Mouse (Mus musculus): ENCODE data around the gene Spen.

- TF ChIP-seq CTCF (IDR thresholded peaks at IDR 0.05) (no peak), EP300 (IDR thresholded peaks at IDR 0.05) (no peak)
Measured at GRCm38 (mm10) chr4:141558658-141559057, 20.3 kb upstream of the Spen start.
